Mouse (Mus musculus): Measurements from ENCODE around the gene Trpm7. TPM values are rescaled to one million over a fixed set of nuclear protein-coding genes. Genes with fewer than 3 reads are reported as not detected.

Trpm7 gene
- polyA plus RNA-seq, 1 experiment: 5.9 TPM

DNA sequence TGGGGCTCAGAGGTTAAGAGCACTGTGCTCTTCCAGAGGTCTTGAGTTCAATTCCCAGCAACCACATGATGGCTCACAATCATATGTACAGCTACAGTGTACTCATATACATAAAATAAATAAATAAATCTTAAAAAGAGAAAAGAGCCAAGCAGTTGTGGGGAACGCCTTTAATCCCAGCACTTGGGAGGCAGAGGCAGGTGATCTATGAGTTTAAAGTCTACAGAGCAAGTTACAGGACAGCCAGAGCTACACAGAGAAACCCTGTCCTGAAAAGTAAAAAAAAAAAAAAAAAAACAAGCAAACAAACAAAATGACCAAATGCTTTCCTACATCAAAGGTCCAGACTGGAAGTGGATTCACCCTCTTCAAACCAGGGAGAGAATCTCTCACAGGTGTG is 2.0 kb upstream of the Trpm7 start:
- no peaks in the 10 kb centered on the region for H3K27me3 ChIP-seq (ENCODE audit: control insufficient read depth, insufficient read depth, insufficient read length)
- H3K79me2 ChIP-seq (ENCODE audit: control insufficient read depth, insufficient read depth): peaks cover 26% of the 10 kb centered on the region
- H3K36me3 ChIP-seq (ENCODE audit: control insufficient read depth, insufficient read depth): no peaks in the 10 kb centered on the region
- no peak overlapping the region for H3K4me3 ChIP-seq
- no peak overlapping the region for H3K4me2 ChIP-seq (ENCODE audit: low read depth)
- no peak overlapping the region for H3ac ChIP-seq (ENCODE audit: control insufficient read depth, insufficient read length)
- TF ChIP-seq MYOD1 (IDR thresholded peaks at IDR 0.05; ENCODE audit: control insufficient read depth in 1 of 3, insufficient read length in 2 of 3, low read depth in 2 of 3) (no peak), POLR2A (IDR thresholded peaks at IDR 0.05; ENCODE audit: insufficient read length, low read depth) (no peak), POLR2AphosphoS2 (IDR thresholded peaks at IDR 0.05; ENCODE audit: insufficient read length, low read depth) (no peak), TCF12 (IDR thresholded peaks at IDR 0.05; ENCODE audit: insufficient read depth, poor library complexity, severe bottlenecking) (no peak), TCF3 (IDR thresholded peaks at IDR 0.05; ENCODE audit: insufficient read length, low read depth) (no peak), E2F4 (IDR thresholded peaks at IDR 0.05; ENCODE audit: insufficient read depth) (no peak), REST (IDR thresholded peaks at IDR 0.05; ENCODE audit: insufficient read depth, insufficient read length) (no peak), USF1 (IDR thresholded peaks at IDR 0.05; ENCODE audit: low read depth) (no peak), SRF (IDR thresholded peaks at IDR 0.05; ENCODE audit: control insufficient read depth, insufficient read length, low read depth) (no peak), MAX (IDR thresholded peaks at IDR 0.05; ENCODE audit: low read depth) (no peak), MYOG (IDR thresholded peaks at IDR 0.05; ENCODE audit: control insufficient read depth in 1 of 3, insufficient read depth in 1 of 3, insufficient read length in 2 of 3, low read depth in 2 of 3) (no peak)

DNA sequence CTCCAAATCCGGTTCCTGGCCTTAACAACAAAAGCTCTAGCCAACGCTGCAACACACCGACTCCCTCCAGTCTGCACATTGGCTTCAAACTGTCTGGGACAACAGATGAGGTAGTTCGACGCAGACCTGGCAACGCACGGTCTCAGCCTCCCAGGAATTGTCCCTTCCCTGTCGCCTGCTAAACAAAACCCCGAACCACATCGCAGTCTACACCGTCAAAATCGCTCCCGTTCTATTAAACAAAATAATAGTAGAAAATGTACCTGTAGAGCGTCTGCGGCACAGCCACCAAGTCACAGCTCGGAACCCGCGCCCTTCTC is 554 bp downstream of the Trpm7 start:
- H3ac ChIP-seq (ENCODE audit: control insufficient read depth, insufficient read length): peak overlapping the region; percentile 53
- H3K4me2 ChIP-seq (ENCODE audit: low read depth): peak overlapping the region; percentile 79
- peaks cover 51% of the 10 kb centered on the region for H3K79me2 ChIP-seq (ENCODE audit: control insufficient read depth, insufficient read depth)
- peak overlapping the region; percentile 99 for H3K4me3 ChIP-seq
- H3K27me3 ChIP-seq (ENCODE audit: control insufficient read depth, insufficient read depth, insufficient read length): no peaks in the 10 kb centered on the region
- H3K36me3 ChIP-seq (ENCODE audit: control insufficient read depth, insufficient read depth): no peaks in the 10 kb centered on the region
- TF ChIP-seq TCF12 (IDR thresholded peaks at IDR 0.05; ENCODE audit: insufficient read depth, poor library complexity, severe bottlenecking): no peak
- no peak for TF ChIP-seq POLR2A (IDR thresholded peaks at IDR 0.05; ENCODE audit: insufficient read length, low read depth)
- TF ChIP-seq MYOD1 (IDR thresholded peaks at IDR 0.05; ENCODE audit: control insufficient read depth in 1 of 3, insufficient read length in 2 of 3, low read depth in 2 of 3): no peak
- TF ChIP-seq MYOG (IDR thresholded peaks at IDR 0.05; ENCODE audit: control insufficient read depth in 1 of 3, insufficient read depth in 1 of 3, insufficient read length in 2 of 3, low read depth in 2 of 3): no peak
- TF ChIP-seq E2F4 (IDR thresholded peaks at IDR 0.05; ENCODE audit: insufficient read depth): no peak
- no peak for TF ChIP-seq REST (IDR thresholded peaks at IDR 0.05; ENCODE audit: insufficient read depth, insufficient read length)
- no peak for TF ChIP-seq TCF3 (IDR thresholded peaks at IDR 0.05; ENCODE audit: insufficient read length, low read depth)
- TF ChIP-seq MAX (IDR thresholded peaks at IDR 0.05; ENCODE audit: low read depth): no peak
- TF ChIP-seq CEBPB (IDR thresholded peaks at IDR 0.05; ENCODE audit: insufficient read depth, poor library complexity, severe bottlenecking): no peak
- TF ChIP-seq USF1 (IDR thresholded peaks at IDR 0.05; ENCODE audit: low read depth): no peak
- no peak for TF ChIP-seq POLR2AphosphoS2 (IDR thresholded peaks at IDR 0.05; ENCODE audit: insufficient read length, low read depth)
- no peak for TF ChIP-seq SRF (IDR thresholded peaks at IDR 0.05; ENCODE audit: control insufficient read depth, insufficient read length, low read depth)

DNA sequence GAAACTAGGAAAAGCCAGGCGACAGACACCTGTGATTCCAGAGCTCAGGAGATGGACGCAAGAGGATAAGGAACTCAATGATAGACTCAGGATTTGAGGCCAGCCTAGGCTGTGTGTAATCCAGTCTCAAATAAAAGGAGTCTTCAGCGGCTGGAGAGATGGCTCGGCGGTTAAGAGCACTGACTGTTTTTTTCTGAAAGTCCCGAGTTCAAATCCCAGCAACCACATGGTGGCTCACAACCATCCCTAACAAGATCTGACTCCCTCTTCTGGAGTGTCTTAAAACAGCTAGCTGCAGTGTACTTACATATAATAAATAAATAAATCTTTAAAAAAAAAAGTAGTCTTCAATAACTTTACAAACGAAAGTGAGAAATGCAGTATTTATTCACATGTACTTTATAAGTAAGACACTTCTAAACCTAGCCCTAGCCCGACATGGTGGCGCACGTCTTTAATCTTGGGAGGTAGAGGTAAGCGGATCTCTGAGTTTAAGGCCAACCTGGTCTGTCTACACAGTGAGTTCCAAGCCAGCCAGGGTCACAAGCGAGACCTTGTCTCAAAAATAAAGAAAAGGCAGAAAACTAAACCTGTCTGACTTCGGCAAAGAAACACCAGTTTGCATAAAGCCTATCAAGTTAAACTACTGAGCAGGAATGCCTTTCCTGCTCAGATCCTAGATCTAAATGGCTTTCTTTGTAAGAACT is 1.1 kb downstream of the Trpm7 start:
- H3K4me3 ChIP-seq: peak overlapping the region; percentile 99
- TF ChIP-seq CEBPB (IDR thresholded peaks at IDR 0.05; ENCODE audit: insufficient read depth, poor library complexity, severe bottlenecking) (no peak), E2F4 (IDR thresholded peaks at IDR 0.05; ENCODE audit: insufficient read depth) (no peak), SRF (IDR thresholded peaks at IDR 0.05; ENCODE audit: control insufficient read depth, insufficient read length, low read depth) (no peak), MYOD1 (IDR thresholded peaks at IDR 0.05; ENCODE audit: control insufficient read depth in 1 of 3, insufficient read length in 2 of 3, low read depth in 2 of 3) (no peak), USF1 (IDR thresholded peaks at IDR 0.05; ENCODE audit: low read depth) (no peak), POLR2AphosphoS2 (IDR thresholded peaks at IDR 0.05; ENCODE audit: insufficient read length, low read depth) (no peak), TCF3 (IDR thresholded peaks at IDR 0.05; ENCODE audit: insufficient read length, low read depth) (no peak), REST (IDR thresholded peaks at IDR 0.05; ENCODE audit: insufficient read depth, insufficient read length) (no peak), POLR2A (IDR thresholded peaks at IDR 0.05; ENCODE audit: insufficient read length, low read depth) (no peak), MAX (IDR thresholded peaks at IDR 0.05; ENCODE audit: low read depth) (no peak), MYOG (IDR thresholded peaks at IDR 0.05; ENCODE audit: control insufficient read depth in 1 of 3, insufficient read depth in 1 of 3, insufficient read length in 2 of 3, low read depth in 2 of 3) (no peak), TCF12 (IDR thresholded peaks at IDR 0.05; ENCODE audit: insufficient read depth, poor library complexity, severe bottlenecking) (no peak)
- peak overlapping the region; percentile 79 for H3K4me2 ChIP-seq (ENCODE audit: low read depth)
- H3K36me3 ChIP-seq (ENCODE audit: control insufficient read depth, insufficient read depth): no peaks in the 10 kb centered on the region
- H3K79me2 ChIP-seq (ENCODE audit: control insufficient read depth, insufficient read depth): peaks cover 56% of the 10 kb centered on the region
- no peaks in the 10 kb centered on the region for H3K27me3 ChIP-seq (ENCODE audit: control insufficient read depth, insufficient read depth, insufficient read length)
- peak overlapping the region; percentile 53 for H3ac ChIP-seq (ENCODE audit: control insufficient read depth, insufficient read length)

DNA sequence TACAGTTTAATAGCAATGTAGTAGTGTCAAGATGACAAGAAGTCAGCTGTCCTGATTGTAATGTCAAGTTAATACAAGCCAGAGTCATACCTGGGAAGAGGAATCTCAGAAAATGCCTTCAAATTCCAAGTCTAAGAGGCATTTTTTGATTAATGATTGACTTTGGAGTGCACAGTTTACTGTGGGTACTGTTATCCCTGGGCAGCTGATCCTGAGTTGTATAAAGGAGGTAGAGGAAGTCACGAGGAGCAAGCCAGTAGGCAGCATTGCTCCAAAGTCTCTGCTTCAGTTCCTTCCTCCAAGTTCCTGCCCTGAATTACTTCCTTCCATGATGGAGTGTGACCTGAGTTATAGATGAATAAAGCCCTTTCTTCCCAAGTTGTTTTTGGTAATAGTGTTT is 9.7 kb downstream of the Trpm7 start:
- Histone ChIP-seq H3K36me3 (ENCODE audit: control insufficient read depth, insufficient read depth) (no peaks in the 10 kb centered on the region), H3K27me3 (ENCODE audit: control insufficient read depth, insufficient read depth, insufficient read length) (no peaks in the 10 kb centered on the region), H3K79me2 (ENCODE audit: control insufficient read depth, insufficient read depth) (peaks cover 100% of the 10 kb centered on the region), H3K4me3 (no peak overlapping the region), H3ac (ENCODE audit: control insufficient read depth, insufficient read length) (no peak overlapping the region), H3K4me2 (ENCODE audit: low read depth) (no peak overlapping the region)
- TF ChIP-seq TCF12 (IDR thresholded peaks at IDR 0.05; ENCODE audit: insufficient read depth, poor library complexity, severe bottlenecking): no peak
- TF ChIP-seq REST (IDR thresholded peaks at IDR 0.05; ENCODE audit: insufficient read depth, insufficient read length): no peak
- no peak for TF ChIP-seq POLR2AphosphoS2 (IDR thresholded peaks at IDR 0.05; ENCODE audit: insufficient read length, low read depth)
- no peak for TF ChIP-seq CEBPB (IDR thresholded peaks at IDR 0.05; ENCODE audit: insufficient read depth, poor library complexity, severe bottlenecking)
- TF ChIP-seq E2F4 (IDR thresholded peaks at IDR 0.05; ENCODE audit: insufficient read depth): no peak
- TF ChIP-seq MYOD1 (IDR thresholded peaks at IDR 0.05; ENCODE audit: control insufficient read depth in 1 of 3, insufficient read length in 2 of 3, low read depth in 2 of 3): no peak
- no peak for TF ChIP-seq SRF (IDR thresholded peaks at IDR 0.05; ENCODE audit: control insufficient read depth, insufficient read length, low read depth)
- TF ChIP-seq TCF3 (IDR thresholded peaks at IDR 0.05; ENCODE audit: insufficient read length, low read depth): no peak
- no peak for TF ChIP-seq MAX (IDR thresholded peaks at IDR 0.05; ENCODE audit: low read depth)
- TF ChIP-seq USF1 (IDR thresholded peaks at IDR 0.05; ENCODE audit: low read depth): no peak
- TF ChIP-seq POLR2A (IDR thresholded peaks at IDR 0.05; ENCODE audit: insufficient read length, low read depth): no peak
- TF ChIP-seq MYOG (IDR thresholded peaks at IDR 0.05; ENCODE audit: control insufficient read depth in 1 of 3, insufficient read depth in 1 of 3, insufficient read length in 2 of 3, low read depth in 2 of 3): no peak

All from myocyte (in vitro differentiated cells).